Mouse (Mus musculus) embryonic fibroblast, embryonic 13.5 days (primary cell): ENCODE data around the gene Gch1.
"Not testable (repeated sequence)": the region's sequence is repeated elsewhere in the genome, so short reads cannot be mapped to it uniquely, and the experiment has no call there.

Experiments used
- CTCF ChIP-seq: IDR thresholded peaks from 2 replicates; pipeline ENCODE4 v1.5.1; 2011; ENCODE audit warnings: mild to moderate bottlenecking, control low read depth, low read length, moderate library complexity, borderline replicate concordance; ENCODE audit not compliant: insufficient read depth
- POLR2A ChIP-seq: IDR thresholded peaks from 2 replicates; pipeline ENCODE4 v1.6.1; 2011; ENCODE audit warnings: low read depth, mild to moderate bottlenecking, control low read depth, low read length, moderate library complexity

DNA sequence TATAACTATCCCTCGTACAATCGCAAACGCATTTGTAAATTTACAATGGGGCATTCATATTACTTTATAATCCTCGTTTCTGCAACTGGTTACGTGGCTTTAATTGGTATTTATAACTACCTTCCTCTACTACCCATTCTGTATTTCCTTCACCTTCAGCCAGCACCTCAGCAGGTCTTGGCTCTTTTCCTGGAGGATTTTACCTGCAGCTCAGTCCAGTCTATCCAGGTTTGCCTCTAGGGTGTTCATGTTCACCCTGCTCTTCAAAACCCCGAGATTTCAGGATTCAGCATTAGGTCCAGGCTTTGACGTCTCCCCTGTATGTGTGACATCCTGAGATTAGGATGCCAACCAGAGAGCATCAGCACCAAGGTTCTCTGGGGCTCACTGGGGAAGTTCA lies 78.8 kb downstream of the Gch1 start:
- TF ChIP-seq POLR2A, CTCF: not testable (repeated sequence)
